Mouse (Mus musculus) splenic B cell, adult 2 months (primary cell): ENCODE results near the gene Pdcd2.
"Not testable (repeated sequence)": the region's sequence is repeated elsewhere in the genome, so short reads cannot be mapped to it uniquely, and the experiment has no call there.

Experiments
- DNase-seq: peaks from one replicate; pipeline ENCODE4 v3.0.0-alpha.2; 2011; ENCODE audit warnings: low read depth, low spot score
- H3K27me3 ChIP-seq: 2 replicates; pipeline ENCODE4 v1.6.1; 2012; ENCODE audit warnings: mild to moderate bottlenecking, low read length, moderate library complexity, mixed read lengths; ENCODE audit not compliant: control insufficient read depth, poor library complexity, insufficient read depth, severe bottlenecking
- H3K36me3 ChIP-seq: 2 replicates; pipeline ENCODE4 v1.6.1; 2012; ENCODE audit warnings: mild to moderate bottlenecking, low read length, moderate library complexity, mixed read lengths; ENCODE audit not compliant: control insufficient read depth, poor library complexity, insufficient read depth, severe bottlenecking

Gene Pdcd2

GRCm38 (mm10) chr17:15526986-15527810 lies at the start of gene Pdcd2:
TSS of gene Pdcd2 (minus strand) at chr17:15527301.
- no peaks in the 10 kb centered on the region for H3K27me3 ChIP-seq
- H3K36me3 ChIP-seq = no peaks in the 10 kb centered on the region; the same call in 1 of the 2 replicates
- DNase-seq = peak; percentile 96

- Histone ChIP-seq H3K36me3 (no peaks in the 10 kb centered on the region), H3K27me3 (no peaks in the 10 kb centered on the region)
- no peak for DNase-seq
These were observed 48.0 kb upstream of the Pdcd2 start for GRCm38 (mm10) chr17:15575056-15575455.

GRCm38 (mm10) chr17:15566908-15567307 lies 39.8 kb upstream of the Pdcd2 start:
- peak; percentile 15 for DNase-seq
- H3K36me3 ChIP-seq = no peaks in the 10 kb centered on the region
- no peaks in the 10 kb centered on the region for H3K27me3 ChIP-seq

GRCm38 (mm10) chr17:15564928-15565300 lies 37.8 kb upstream of the Pdcd2 start:
- H3K27me3 ChIP-seq = no peaks in the 10 kb centered on the region
- no peaks in the 10 kb centered on the region for H3K36me3 ChIP-seq
- peak; percentile 7 for DNase-seq

- no peaks in the 10 kb centered on the region for H3K36me3 ChIP-seq
- DNase-seq = peak; percentile 98
These were observed 37.2 kb upstream of the Pdcd2 start, which contains the start of gene Prdm9 for GRCm38 (mm10) chr17:15564014-15564927. TSS of gene Prdm9 (minus strand) at chr17:15564354.

GRCm38 (mm10) chr17:15559946-15560345 lies 32.8 kb upstream of the Pdcd2 start:
- no peaks in the 10 kb centered on the region for H3K27me3 ChIP-seq
- DNase-seq = peak; percentile 45
- no peaks in the 10 kb centered on the region for H3K36me3 ChIP-seq

More at GRCm38 (mm10) chr17:15564014-15564927, 37.2 kb upstream of the Pdcd2 start, which contains the start of gene Prdm9:
- no peaks in the 10 kb centered on the region for H3K27me3 ChIP-seq

GRCm38 (mm10) chr17:15549713-15550112 lies 22.6 kb upstream of the Pdcd2 start:
- H3K27me3 ChIP-seq = no peaks in the 10 kb centered on the region
- no peak for DNase-seq

GRCm38 (mm10) chr17:15546440-15546839 lies 19.3 kb upstream of the Pdcd2 start:
- H3K36me3 ChIP-seq = no peaks in the 10 kb centered on the region
- H3K27me3 ChIP-seq = no peaks in the 10 kb centered on the region
- DNase-seq = peak; percentile 74

More at GRCm38 (mm10) chr17:15549713-15550112, 22.6 kb upstream of the Pdcd2 start:
- H3K36me3 ChIP-seq = no peaks in the 10 kb centered on the region

GRCm38 (mm10) chr17:15543868-15544267 lies 16.8 kb upstream of the Pdcd2 start:
- not testable (repeated sequence) for DNase-seq, H3K27me3 ChIP-seq, H3K36me3 ChIP-seq

- DNase-seq = no peak
- Histone ChIP-seq H3K27me3 (no peaks in the 10 kb centered on the region), H3K36me3 (no peaks in the 10 kb centered on the region)
These were observed 13.2 kb upstream of the Pdcd2 start for GRCm38 (mm10) chr17:15540309-15540708.

- DNase-seq = no peak
- H3K36me3 ChIP-seq = no peaks in the 10 kb centered on the region
- no peaks in the 10 kb centered on the region for H3K27me3 ChIP-seq
These were observed 9.4 kb upstream of the Pdcd2 start for GRCm38 (mm10) chr17:15536457-15536904.

GRCm38 (mm10) chr17:15535943-15536342 lies 8.8 kb upstream of the Pdcd2 start:
- peak; percentile 45 for DNase-seq
- Histone ChIP-seq H3K36me3 (no peaks in the 10 kb centered on the region), H3K27me3 (no peaks in the 10 kb centered on the region)

- Histone ChIP-seq H3K36me3 (no peaks in the 10 kb centered on the region), H3K27me3 (no peaks in the 10 kb centered on the region)
- DNase-seq = no peak
These were observed 8.2 kb upstream of the Pdcd2 start for GRCm38 (mm10) chr17:15535162-15535800.

GRCm38 (mm10) chr17:15530141-15530540 lies 3.0 kb upstream of the Pdcd2 start:
- DNase-seq = peak; percentile 77
- Histone ChIP-seq H3K27me3 (no peaks in the 10 kb centered on the region), H3K36me3 (no peaks in the 10 kb centered on the region; the same call in 1 of the 2 replicates)
